Mouse (Mus musculus) kidney, embryonic 14.5 days (tissue): ENCODE measurements at regions not wholly inside any gene's neighbourhood (a gene's known extent, or its start where the extent isn't known, plus 50 kb on each side); places are given as distances from the start of the nearest gene placed in this dataset.

Experiments
- ATAC-seq: fragments of 200-750 bp; cut with Nextera tagmentation; 2 replicates; pipeline ENCODE4 v1.8.0; 2017; ENCODE audit warnings: moderate number of reproducible peaks, mild to moderate bottlenecking, moderate TSS enrichment, moderate library complexity; ENCODE audit not compliant: low FRiP score, low TSS enrichment
- H3K27ac ChIP-seq: fragments of 300-500 bp; sonication (generic); 2 replicates; pipeline ENCODE4 v1.5.1; 2014; ENCODE audit warnings: low read depth, mild to moderate bottlenecking, low read length, moderate library complexity, mixed read lengths
- H3K27me3 ChIP-seq: fragments of 300-500 bp; sonication (generic); 2 replicates; pipeline ENCODE4 v1.6.1; 2014; ENCODE audit warnings: mild to moderate bottlenecking, low read length; ENCODE audit not compliant: control insufficient read depth, insufficient read depth
- H3K36me3 ChIP-seq: fragments of 300-500 bp; sonication (generic); 2 replicates; pipeline ENCODE4 v1.6.1; 2014; ENCODE audit warnings: low read length, mixed read lengths; ENCODE audit not compliant: control insufficient read depth, insufficient read depth
- H3K4me1 ChIP-seq: fragments of 300-500 bp; sonication (generic); 2 replicates; pipeline ENCODE4 v1.6.1; 2014; ENCODE audit warnings: low read length, mixed read lengths; ENCODE audit not compliant: control insufficient read depth, insufficient read depth
- H3K4me2 ChIP-seq: fragments of 300-500 bp; sonication (generic); replicated peaks from 2 replicates; pipeline ENCODE4 v1.6.1; 2014; ENCODE audit warnings: low read depth, mild to moderate bottlenecking, low read length
- H3K4me3 ChIP-seq: fragments of 300-500 bp; sonication (generic); 2 replicates; pipeline ENCODE4 v1.5.1; 2014; ENCODE audit warnings: mild to moderate bottlenecking, low read length
- H3K9ac ChIP-seq: fragments of 300-500 bp; sonication (generic); 2 replicates; pipeline ENCODE4 v1.6.1; 2014; ENCODE audit warnings: low read depth, mild to moderate bottlenecking, low read length, moderate library complexity
- H3K9me3 ChIP-seq: fragments of 300-500 bp; sonication (generic); 2 replicates; pipeline ENCODE4 v1.6.1; 2016; ENCODE audit warnings: low read length; ENCODE audit not compliant: control insufficient read depth
- WGBS: fragments of 180-500 bp; shearing (Covaris S2); extraction: QIAGEN DNeasy Blood & Tissue Kit; methylation state at CpG from one replicate; pipeline ENCODE4 v1.1.7; 2014; 5-methylcytosine and 5-hydroxymethylcytosine counted together

- no peak for ATAC-seq
- 83% methylated on average over 6 of the region's 6 CpGs for WGBS
Observed at GRCm38 (mm10) chr12:118486434-118486833, 185.2 kb upstream of the Sp4 start.

GRCm38 (mm10) chr12:118481347-118481746 lies 180.1 kb upstream of the Sp4 start:
- Histone ChIP-seq H3K27me3 (no peaks in the 10 kb centered on the region), H3K27ac (no peak overlapping the region), H3K9ac (no peak overlapping the region), H3K36me3 (no peaks in the 10 kb centered on the region), H3K4me3 (no peak overlapping the region), H3K9me3 (no peaks in the 10 kb centered on the region), H3K4me2 (no peak overlapping the region), H3K4me1 (no peaks in the 10 kb centered on the region)
- WGBS = 77% methylated on average over 2 of the region's 2 CpGs
- no peak for ATAC-seq

More at GRCm38 (mm10) chr12:118486434-118486833, 185.2 kb upstream of the Sp4 start:
- Histone ChIP-seq H3K4me3 (no peak overlapping the region), H3K36me3 (no peaks in the 10 kb centered on the region), H3K4me2 (no peak overlapping the region), H3K27ac (no peak overlapping the region), H3K9ac (no peak overlapping the region), H3K9me3 (no peaks in the 10 kb centered on the region), H3K4me1 (no peaks in the 10 kb centered on the region), H3K27me3 (no peaks in the 10 kb centered on the region)

GRCm38 (mm10) chr12:118474732-118475131 lies 173.5 kb upstream of the Sp4 start:
- Histone ChIP-seq H3K27ac (no peak overlapping the region), H3K9me3 (no peaks in the 10 kb centered on the region), H3K27me3 (no peaks in the 10 kb centered on the region), H3K9ac (no peak overlapping the region), H3K4me3 (no peak overlapping the region), H3K36me3 (no peaks in the 10 kb centered on the region), H3K4me1 (no peaks in the 10 kb centered on the region), H3K4me2 (no peak overlapping the region)
- no peak for ATAC-seq
- WGBS = 81% methylated on average over 3 of the region's 3 CpGs

GRCm38 (mm10) chr12:118466837-118467236 lies 165.6 kb upstream of the Sp4 start:
- no peak for ATAC-seq
- no peak overlapping the region for H3K9ac ChIP-seq
- no peaks in the 10 kb centered on the region for H3K36me3 ChIP-seq
- H3K27ac ChIP-seq = no peak overlapping the region
- H3K4me2 ChIP-seq = no peak overlapping the region
- 0 out of 2 replicates have a peak, but pooled peaks cover 5% of the 10 kb centered on the region for H3K9me3 ChIP-seq
- 84% methylated on average over 3 of the region's 3 CpGs for WGBS
- H3K27me3 ChIP-seq = 0 out of 2 replicates have a peak, but pooled peaks cover 3% of the 10 kb centered on the region
- H3K4me3 ChIP-seq = no peak overlapping the region
- no peaks in the 10 kb centered on the region for H3K4me1 ChIP-seq

- peak overlapping the region; percentile 24 for H3K4me2 ChIP-seq
Observed at GRCm38 (mm10) chr12:118457493-118458408, 156.5 kb upstream of the Sp4 start.

GRCm38 (mm10) chr12:118455609-118456008 lies 154.4 kb upstream of the Sp4 start:
- no peaks in the 10 kb centered on the region for H3K9me3 ChIP-seq
- H3K27ac ChIP-seq = no peak overlapping the region
- no peaks in the 10 kb centered on the region for H3K36me3 ChIP-seq
- WGBS = 24% methylated on average over 1 of the region's 1 CpGs
- H3K9ac ChIP-seq = no peak overlapping the region
- ATAC-seq = no peak
- H3K27me3 ChIP-seq = peaks cover 21% of the 10 kb centered on the region
- H3K4me1 ChIP-seq = no peaks in the 10 kb centered on the region
- no peak overlapping the region for H3K4me2 ChIP-seq
- no peak overlapping the region for H3K4me3 ChIP-seq

More at GRCm38 (mm10) chr12:118457493-118458408, 156.5 kb upstream of the Sp4 start:
- no peak overlapping the region for H3K27ac ChIP-seq
- peaks cover 21% of the 10 kb centered on the region for H3K27me3 ChIP-seq
- peak; percentile 95 for ATAC-seq
- H3K9ac ChIP-seq = no peak overlapping the region
- H3K36me3 ChIP-seq = no peaks in the 10 kb centered on the region
- 11% methylated on average over 36 of the region's 36 CpGs for WGBS
- no peaks in the 10 kb centered on the region for H3K4me1 ChIP-seq
- no peak overlapping the region; the same call in 1 of the 2 replicates for H3K4me3 ChIP-seq
- no peaks in the 10 kb centered on the region for H3K9me3 ChIP-seq

- H3K27me3 ChIP-seq = no peaks in the 10 kb centered on the region
- no peak overlapping the region for H3K27ac ChIP-seq
- no peak overlapping the region for H3K4me2 ChIP-seq
- no peak overlapping the region for H3K4me3 ChIP-seq
- H3K4me1 ChIP-seq = no peaks in the 10 kb centered on the region
- WGBS = 83% methylated on average over 3 of the region's 3 CpGs
- no peaks in the 10 kb centered on the region for H3K9me3 ChIP-seq
- no peak overlapping the region for H3K9ac ChIP-seq
- ATAC-seq = no peak
- H3K36me3 ChIP-seq = no peaks in the 10 kb centered on the region
Observed at GRCm38 (mm10) chr12:118439626-118440025, 138.4 kb upstream of the Sp4 start.

GRCm38 (mm10) chr12:118438882-118439281 lies 137.6 kb upstream of the Sp4 start:
- no peaks in the 10 kb centered on the region for H3K4me1 ChIP-seq
- H3K27me3 ChIP-seq = no peaks in the 10 kb centered on the region
- no peak overlapping the region for H3K4me3 ChIP-seq
- 81% methylated on average over 5 of the region's 5 CpGs for WGBS
- no peak overlapping the region for H3K9ac ChIP-seq
- no peak overlapping the region for H3K4me2 ChIP-seq
- H3K27ac ChIP-seq = no peak overlapping the region
- H3K36me3 ChIP-seq = no peaks in the 10 kb centered on the region
- H3K9me3 ChIP-seq = no peaks in the 10 kb centered on the region
- ATAC-seq = no peak

GRCm38 (mm10) chr12:118432703-118433102 lies 131.5 kb upstream of the Sp4 start:
- no peaks in the 10 kb centered on the region for H3K9me3 ChIP-seq
- 56% methylated on average over 4 of the region's 4 CpGs for WGBS
- no peaks in the 10 kb centered on the region for H3K4me1 ChIP-seq
- no peak overlapping the region for H3K27ac ChIP-seq
- ATAC-seq = no peak
- no peak overlapping the region for H3K9ac ChIP-seq
- no peaks in the 10 kb centered on the region for H3K36me3 ChIP-seq
- H3K4me2 ChIP-seq = no peak overlapping the region
- no peaks in the 10 kb centered on the region for H3K27me3 ChIP-seq
- H3K4me3 ChIP-seq = no peak overlapping the region
